Mouse (Mus musculus) lung, postnatal 0 days (tissue): Measurements from ENCODE around the gene Romo1. TPM values are rescaled to one million over a fixed set of nuclear protein-coding genes. Genes with fewer than 3 reads are reported as not detected.
A peak's percentile ranks its signal among the peaks of the same experiment; 100 is the strongest.
"Not testable (repeated sequence)": the region's sequence is repeated elsewhere in the genome, so short reads cannot be mapped to it uniquely, and the experiment has no call there.

ENCODE experiments used
- ATAC-seq: fragments of 200-750 bp; cut with Nextera tagmentation; 2 replicates; pipeline ENCODE4 v1.8.0; 2017; ENCODE audit warnings: moderate library complexity
- DNase-seq: peaks from one replicate; pipeline ENCODE4 v3.0.0-alpha.2; 2016; ENCODE audit warnings: low spot score
- H3K27ac ChIP-seq: fragments of 300-500 bp; sonication (generic); 2 replicates; pipeline ENCODE4 v1.5.1; 2014; ENCODE audit warnings: antibody characterized with exemption, mild to moderate bottlenecking, low read length, mixed read lengths
- H3K27me3 ChIP-seq: fragments of 300-500 bp; sonication (generic); replicated peaks from 2 replicates; pipeline ENCODE4 v1.6.1; 2014; ENCODE audit warnings: low read length, mixed read lengths; ENCODE audit not compliant: insufficient read depth
- H3K36me3 ChIP-seq: fragments of 300-500 bp; sonication (generic); 2 replicates; pipeline ENCODE4 v1.6.1; 2014; ENCODE audit warnings: low read length, mixed read lengths; ENCODE audit not compliant: insufficient read depth
- H3K4me1 ChIP-seq: fragments of 300-500 bp; sonication (generic); 2 replicates; pipeline ENCODE4 v1.6.1; 2014; ENCODE audit warnings: antibody characterized with exemption, low read depth, low read length, mixed read lengths; ENCODE audit not compliant: insufficient read depth
- H3K4me2 ChIP-seq: fragments of 300-500 bp; sonication (generic); replicated peaks from 2 replicates; pipeline ENCODE4 v1.6.1; 2014; ENCODE audit warnings: low read depth, mild to moderate bottlenecking, low read length, moderate library complexity, mixed read lengths
- H3K4me3 ChIP-seq: fragments of 300-500 bp; sonication (generic); 2 replicates; pipeline ENCODE4 v1.5.1; 2014; ENCODE audit warnings: low read depth, low read length
- H3K9ac ChIP-seq: fragments of 300-500 bp; sonication (generic); replicated peaks from 2 replicates; pipeline ENCODE4 v1.6.1; 2014; ENCODE audit warnings: low read depth, mild to moderate bottlenecking
- H3K9me3 ChIP-seq: fragments of 300-500 bp; sonication (generic); 2 replicates; pipeline ENCODE4 v1.6.1; 2016; ENCODE audit warnings: low read length, mixed read lengths
- CTCF ChIP-seq: IDR thresholded peaks from 2 replicates; pipeline ENCODE4 v1.5.1; 2016; ENCODE audit warnings: antibody characterized with exemption, mild to moderate bottlenecking
- EP300 ChIP-seq: IDR thresholded peaks from 2 replicates; pipeline ENCODE4 v1.6.1; 2016; ENCODE audit warnings: antibody characterized with exemption, mild to moderate bottlenecking, control low read depth
- WGBS: fragments of 180-500 bp; shearing (Covaris S2); extraction: QIAGEN DNeasy Blood & Tissue Kit; methylation state at CpG from one replicate; pipeline ENCODE4 v1.1.7; 2014; 5-methylcytosine and 5-hydroxymethylcytosine counted together
- polyA plus RNA-seq: library from polyadenylated mRNA; unstranded; fragments of >200 nt; fragmentation: Nextera tagmentation; extraction: Ambion mirVana; gene quantifications from 2 replicates; pipeline ENCODE4 v1.2.1, GENCODE M21; 2015

The Romo1 gene
- 316 and 344 TPM in 2 replicates for polyA plus RNA-seq

DNA sequence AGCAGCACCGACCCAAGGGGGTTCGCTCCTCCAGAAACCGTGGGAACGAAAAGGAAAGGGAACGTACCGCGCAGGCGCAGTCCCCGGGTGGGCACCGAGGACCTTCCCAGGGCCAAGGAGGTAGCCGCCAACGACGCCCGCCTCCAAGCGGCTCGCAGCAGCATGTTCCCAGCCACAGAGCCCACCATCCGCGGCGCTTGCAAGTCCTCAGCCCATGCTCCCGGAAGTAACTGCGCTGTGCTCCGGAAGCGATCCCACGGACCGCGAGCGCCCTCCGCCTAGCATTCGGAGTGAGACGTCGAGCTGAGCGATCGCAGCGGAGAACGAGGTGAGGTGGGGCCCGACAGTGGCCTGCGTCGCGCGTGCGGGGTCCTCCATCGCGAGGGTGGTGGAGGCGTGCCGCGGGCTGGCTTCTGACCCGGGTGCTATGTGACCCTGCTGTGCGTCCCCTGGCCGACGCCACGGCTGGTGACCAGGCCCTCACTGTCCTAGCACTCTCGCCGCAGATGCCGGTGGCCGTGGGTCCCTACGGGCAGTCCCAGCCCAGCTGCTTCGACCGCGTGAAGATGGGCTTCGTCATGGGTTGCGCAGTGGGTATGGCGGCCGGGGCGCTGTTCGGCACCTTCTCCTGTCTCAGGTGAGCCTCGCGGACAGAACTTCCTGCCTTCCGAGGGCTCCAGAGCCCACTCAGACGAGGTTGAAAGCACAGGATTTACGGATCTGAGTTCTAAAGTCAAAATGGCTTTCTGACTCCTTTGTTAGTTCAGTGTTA lies at the start of gene Romo1, which contains the start of gene Nfs1:
Gene Romo1, plus strand, starts transcription at position 87 of the 772 bp plus-strand sequence.
Gene Nfs1, minus strand, starts transcription at position 234 of the 772 bp plus-strand sequence.
- Histone ChIP-seq H3K4me1 (peaks cover 4% of the 10 kb centered on the region), H3K9ac (peak within 1 kb of the TSS; percentile 87), H3K9me3 (no peaks in the 10 kb centered on the region), H3K4me3 (peak within 1 kb of the TSS; percentile 68), H3K27ac (peak within 1 kb of the TSS; percentile 88), H3K27me3 (no peaks in the 10 kb centered on the region), H3K36me3 (peaks cover 25% of the 10 kb centered on the region), H3K4me2 (peak within 1 kb of the TSS; percentile 85)
- ATAC-seq (peak; percentile 97), DNase-seq (peak; percentile 97)
- TF ChIP-seq EP300, result no peak
- peak; percentile 80 for TF ChIP-seq CTCF
- WGBS, result under 1% methylated on average over 57 of the region's 70 CpGs

DNA sequence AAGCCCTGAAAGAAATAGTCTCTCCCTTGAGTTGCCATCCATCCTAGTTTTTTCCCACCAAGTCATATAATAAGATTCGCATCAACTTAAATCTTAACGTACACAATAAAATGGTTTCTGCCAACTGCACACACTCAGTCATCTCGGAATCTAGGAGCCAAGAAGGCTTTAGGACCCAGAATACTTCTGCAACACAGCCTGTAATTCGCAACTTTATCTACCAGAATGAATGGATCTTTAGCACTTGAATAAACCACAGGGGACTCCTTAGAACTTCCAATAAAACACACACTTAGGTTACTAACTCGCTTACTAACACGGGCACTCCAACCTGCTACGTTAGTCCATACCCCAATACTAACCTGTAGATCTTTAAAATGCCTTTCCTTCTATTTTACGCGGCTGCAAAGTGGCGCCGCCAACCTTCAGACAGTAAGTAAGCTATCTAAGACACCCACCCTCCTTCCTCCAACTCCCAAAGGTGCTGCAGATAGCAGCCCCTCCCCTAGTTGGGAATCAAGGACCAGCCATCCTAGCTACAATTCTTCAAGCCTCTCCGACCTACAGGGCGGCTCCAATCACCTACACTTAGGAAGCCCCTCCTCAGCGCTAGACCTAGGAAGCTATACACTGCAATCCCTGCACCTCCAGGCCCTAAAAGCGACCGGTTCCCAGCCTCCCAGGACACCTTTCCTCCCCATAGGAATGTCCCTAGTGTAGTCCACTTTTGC lies 33.0 kb upstream of the Romo1 start:
- peak overlapping the region; percentile 75 for H3K9ac ChIP-seq
- H3K27me3 ChIP-seq, result no peaks in the 10 kb centered on the region
- H3K4me3 ChIP-seq, result peak overlapping the region; percentile 88
- peak overlapping the region; percentile 83 for H3K27ac ChIP-seq
- TF ChIP-seq EP300 (no peak), CTCF (no peak)
- ATAC-seq (peak; percentile 66), DNase-seq (peak; percentile 61)
- no peaks in the 10 kb centered on the region for H3K9me3 ChIP-seq
- peak overlapping the region; percentile 95 for H3K4me2 ChIP-seq
- no peaks in the 10 kb centered on the region for H3K36me3 ChIP-seq
- H3K4me1 ChIP-seq, result no peaks in the 10 kb centered on the region; the same call in 1 of the 2 replicates
- WGBS, result under 1% methylated on average over 16 of the region's 16 CpGs

DNA sequence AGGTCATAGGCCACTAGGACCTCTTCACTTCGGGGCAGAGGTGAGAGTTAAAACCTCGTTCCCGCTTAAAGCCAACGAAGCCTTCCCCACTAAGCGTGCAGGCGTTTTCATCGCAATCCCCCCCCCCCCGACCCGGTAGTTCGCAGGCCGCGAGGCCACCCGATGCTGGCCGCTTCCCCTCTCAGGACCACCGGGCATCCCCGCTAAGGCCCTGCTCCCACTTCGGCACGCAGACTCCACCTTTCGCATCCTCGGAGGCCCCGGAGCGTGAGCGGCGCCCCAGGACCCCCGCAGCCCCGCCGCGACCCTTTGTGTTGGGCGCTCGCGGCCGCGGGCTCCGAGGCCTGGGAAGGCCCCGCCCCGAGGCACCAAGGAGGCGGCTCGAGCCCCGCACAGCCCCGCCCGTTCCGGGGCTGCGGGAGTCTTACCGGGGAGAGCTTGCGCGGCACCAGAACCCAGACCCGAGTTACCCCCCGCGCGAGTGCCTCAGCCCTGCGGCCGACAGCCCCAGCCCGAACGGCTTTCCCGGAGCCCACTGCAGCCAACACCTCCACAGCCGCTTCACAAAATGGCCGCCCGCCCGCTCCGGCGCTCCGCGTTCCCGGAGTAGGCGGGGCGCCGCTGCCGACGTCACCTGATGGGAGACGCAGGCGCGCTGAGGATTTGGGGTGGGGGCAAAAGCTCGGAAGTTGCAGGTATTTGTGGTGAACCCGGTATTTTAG lies 32.3 kb upstream of the Romo1 start, which contains the start of the genes Cpne1 and Rbm12:
Gene Cpne1, minus strand, starts transcription at position 608 of the 722 bp plus-strand sequence.
Gene Rbm12, minus strand, starts transcription at position 621 of the 722 bp plus-strand sequence.
- peak within 1 kb of the TSS; percentile 75 for H3K9ac ChIP-seq
- H3K27ac ChIP-seq, result peak within 1 kb of the TSS; percentile 83
- 1% methylated on average over 59 of the region's 74 CpGs for WGBS
- H3K4me2 ChIP-seq, result peak within 1 kb of the TSS; percentile 95
- ATAC-seq (peak; percentile 96), DNase-seq (peak; percentile 95)
- peak within 1 kb of the TSS; percentile 88 for H3K4me3 ChIP-seq
- H3K4me1 ChIP-seq, result no peaks in the 10 kb centered on the region; the same call in 1 of the 2 replicates
- TF ChIP-seq EP300 (peak; percentile 26; the same call in 1 of the 2 replicates), CTCF (no peak)
- no peaks in the 10 kb centered on the region for H3K9me3 ChIP-seq
- no peaks in the 10 kb centered on the region for H3K27me3 ChIP-seq
- no peaks in the 10 kb centered on the region for H3K36me3 ChIP-seq

DNA sequence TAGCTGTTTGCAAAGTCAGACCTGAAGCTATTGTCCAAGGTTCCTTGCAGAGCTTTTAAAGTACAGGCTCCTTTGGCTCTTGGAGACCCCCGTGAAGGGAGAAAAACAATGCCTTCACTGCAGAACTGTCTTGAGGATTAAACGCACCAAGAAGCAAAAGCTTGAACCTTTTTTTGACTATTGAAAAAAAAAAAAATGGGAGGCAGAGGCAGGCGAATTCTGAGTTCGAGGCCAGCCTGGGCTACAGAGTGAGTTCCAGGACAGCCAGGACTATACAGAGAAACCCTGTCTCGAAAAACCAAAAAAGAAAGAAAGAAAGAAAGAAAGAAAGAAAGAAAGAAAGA lies 31.8 kb upstream of the Romo1 start:
- peak overlapping the region; percentile 83; the same call in 1 of the 2 replicates for H3K27ac ChIP-seq
- not testable (repeated sequence) for H3K9me3 ChIP-seq, H3K27me3 ChIP-seq, H3K4me1 ChIP-seq, DNase-seq, ATAC-seq, H3K36me3 ChIP-seq
- H3K4me2 ChIP-seq, result peak overlapping the region; percentile 95
- peak overlapping the region; percentile 75 for H3K9ac ChIP-seq
- WGBS, result 19% methylated on average over 5 of the region's 5 CpGs
- H3K4me3 ChIP-seq, result peak overlapping the region; percentile 88

DNA sequence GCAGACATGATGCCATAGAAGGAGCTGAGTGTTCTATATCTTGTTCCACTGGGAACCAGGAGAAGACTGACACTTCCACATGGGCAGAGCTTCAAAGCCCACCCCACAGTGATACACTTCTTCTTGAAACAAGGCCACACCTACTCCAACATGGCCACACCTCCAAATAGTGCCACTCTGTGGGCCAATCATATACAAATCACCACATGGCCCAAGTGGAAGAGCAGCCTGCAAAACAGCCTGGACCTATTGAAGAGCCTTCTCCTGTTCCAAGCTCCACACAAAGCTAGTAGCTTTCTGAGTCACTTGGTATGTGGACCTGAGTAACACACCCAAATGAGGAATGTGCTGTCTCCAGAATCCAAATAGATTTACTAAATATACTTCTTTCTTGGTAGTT lies 24.3 kb upstream of the Romo1 start:
- Histone ChIP-seq H3K4me3 (no peak overlapping the region), H3K9me3 (no peaks in the 10 kb centered on the region), H3K9ac (no peak overlapping the region), H3K27me3 (no peaks in the 10 kb centered on the region), H3K36me3 (peaks cover 7% of the 10 kb centered on the region; the same call in 1 of the 2 replicates), H3K4me1 (no peaks in the 10 kb centered on the region), H3K4me2 (no peak overlapping the region), H3K27ac (no peak overlapping the region)
- ATAC-seq (no peak), DNase-seq (no peak)
- no peak for TF ChIP-seq EP300
- no peak for TF ChIP-seq CTCF

DNA sequence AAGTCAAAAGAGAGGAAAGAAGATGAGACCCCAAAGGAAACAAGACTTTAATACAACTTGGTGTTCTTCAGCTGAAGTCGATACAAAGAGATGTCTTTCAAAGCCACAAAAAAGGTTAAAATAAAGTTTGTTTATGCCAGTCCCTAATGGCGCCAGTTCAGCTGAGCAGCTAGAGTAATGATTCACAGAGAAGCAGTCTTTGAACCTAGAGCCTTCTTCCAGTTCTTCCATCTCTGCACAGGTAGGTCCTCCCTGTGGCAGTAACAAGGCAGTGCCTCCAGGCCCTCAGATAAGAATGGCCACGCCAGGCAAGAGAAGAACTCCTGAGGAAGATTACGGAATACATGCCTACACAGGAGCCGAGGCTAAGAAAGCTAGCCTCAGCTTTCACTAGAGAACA lies 20.1 kb upstream of the Romo1 start:
- Histone ChIP-seq H3K4me1 (no peaks in the 10 kb centered on the region), H3K4me3 (no peak overlapping the region), H3K36me3 (peaks cover 12% of the 10 kb centered on the region; the same call in 1 of the 2 replicates), H3K9ac (no peak overlapping the region), H3K4me2 (no peak overlapping the region), H3K27me3 (no peaks in the 10 kb centered on the region), H3K27ac (no peak overlapping the region), H3K9me3 (no peaks in the 10 kb centered on the region)
- TF ChIP-seq CTCF (no peak), EP300 (no peak)
- no peak for DNase-seq
- no peak for ATAC-seq
- WGBS, result 86% methylated on average over 5 of the region's 5 CpGs
